Mouse (Mus musculus) liver, adult 10 weeks (tissue): ENCODE results near the gene Exosc6. TPM values are rescaled to one million over a fixed set of nuclear protein-coding genes. Genes with fewer than 3 reads are reported as not detected.

ENCODE experiments used
- polyA plus RNA-seq: library from polyadenylated mRNA; stranded (reverse); fragments of 350-450 nt; fragmentation: Illumina TruSeq; extraction: RNeasy Lipid Tissue Mini Kit (QIAGEN cat#74804); gene quantifications from one replicate; pipeline ENCODE4 v1.2.3, GENCODE M21; 2014; ENCODE audit warnings: low read depth, low replicate concordance

Gene Exosc6
- 0.85 TPM for polyA plus RNA-seq

DNA sequence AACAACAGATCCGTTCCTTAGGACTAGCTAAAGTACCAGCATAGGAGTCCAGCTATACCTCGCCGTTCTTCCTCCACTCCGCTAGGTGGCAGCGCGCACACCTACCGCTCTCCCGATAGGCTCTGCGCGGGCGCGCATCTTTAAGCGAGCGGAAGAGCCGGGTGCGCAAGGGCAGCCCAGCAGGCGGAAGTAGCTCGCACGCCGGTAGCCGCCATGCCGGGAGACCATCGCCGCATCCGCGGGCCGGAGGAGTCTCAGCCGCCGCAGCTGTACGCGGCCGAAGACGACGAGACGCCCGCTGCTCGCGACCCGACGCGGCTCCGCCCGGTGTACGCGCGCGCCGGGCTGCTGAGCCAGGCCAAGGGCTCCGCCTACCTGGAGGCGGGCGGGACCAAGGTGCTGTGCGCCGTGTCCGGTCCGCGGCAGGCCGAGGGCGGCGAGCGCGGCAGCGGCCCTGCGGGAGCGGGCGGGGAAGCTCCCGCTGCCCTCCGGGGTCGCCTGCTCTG, at the start of gene Exosc6:
Gene Exosc6 (plus strand): TSS at position 182 of the 506 bp plus-strand sequence.

DNA sequence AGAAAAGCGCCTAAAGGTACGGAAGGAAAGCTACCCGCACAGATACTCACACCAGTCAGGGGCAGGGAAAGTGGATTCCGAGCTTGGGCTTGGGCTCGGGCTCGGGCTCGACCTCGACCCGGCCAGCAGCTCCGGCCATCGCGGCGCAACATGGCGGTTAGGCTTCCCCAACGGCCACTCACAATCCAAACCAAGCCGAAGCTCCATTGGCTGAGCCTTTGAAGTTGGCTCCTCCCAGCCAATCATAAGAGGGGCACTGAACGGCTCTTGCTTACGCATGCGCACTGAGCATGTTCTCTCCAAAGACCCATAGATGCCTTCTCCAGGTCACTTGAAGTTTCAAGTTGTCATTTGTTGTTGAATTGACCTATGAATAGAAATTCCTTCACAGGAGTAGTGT, 24.6 kb upstream of the Exosc6 start, which contains the start of gene Ddx19b:
Gene Ddx19b (minus strand): TSS at position 180 of the 400 bp plus-strand sequence.

DNA sequence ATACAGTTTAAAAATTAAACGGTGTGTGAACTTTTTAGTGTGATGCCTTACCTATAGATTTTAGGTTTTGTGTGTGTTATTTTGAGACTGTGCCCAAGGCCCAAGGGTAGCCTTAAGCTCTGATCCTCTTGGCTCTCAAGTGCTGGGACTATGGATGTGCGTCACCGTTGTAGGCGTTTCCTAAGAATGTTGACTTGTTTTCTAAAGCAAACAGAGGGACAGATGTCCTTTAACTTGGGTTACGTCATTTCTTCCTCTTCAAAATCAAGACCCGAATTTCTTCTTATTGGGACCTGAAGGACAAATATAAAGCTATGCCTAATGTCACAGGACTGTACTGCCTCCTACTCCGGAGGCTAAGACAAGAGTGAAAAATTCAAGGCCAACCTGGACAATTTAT, 23.2 kb upstream of the Exosc6 start, which contains the start of gene Aars:
Gene Aars (plus strand): TSS at position 229 of the 400 bp plus-strand sequence.

DNA sequence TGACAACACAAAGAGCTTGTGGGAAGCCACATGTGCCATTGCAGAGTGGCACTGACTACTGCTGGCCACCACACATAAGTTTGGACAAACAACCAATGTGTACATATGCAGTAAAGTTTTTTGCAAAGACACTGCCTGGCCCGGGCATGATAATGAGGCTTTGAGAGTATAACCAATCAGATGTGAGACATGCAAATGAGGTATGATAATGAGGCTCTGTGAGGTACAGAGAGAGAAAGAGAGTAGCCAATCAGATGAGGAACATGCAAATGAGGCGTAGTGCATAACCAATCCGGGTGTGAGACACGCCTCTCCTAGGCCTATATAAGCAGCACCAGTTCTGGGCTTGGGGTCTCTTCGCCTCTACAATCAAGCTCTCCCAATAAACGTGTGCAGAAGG, 36.2 kb downstream of the Exosc6 start, which contains the start of gene Clec18a:
Gene Clec18a (minus strand): TSS at position 101 of the 400 bp plus-strand sequence.

DNA sequence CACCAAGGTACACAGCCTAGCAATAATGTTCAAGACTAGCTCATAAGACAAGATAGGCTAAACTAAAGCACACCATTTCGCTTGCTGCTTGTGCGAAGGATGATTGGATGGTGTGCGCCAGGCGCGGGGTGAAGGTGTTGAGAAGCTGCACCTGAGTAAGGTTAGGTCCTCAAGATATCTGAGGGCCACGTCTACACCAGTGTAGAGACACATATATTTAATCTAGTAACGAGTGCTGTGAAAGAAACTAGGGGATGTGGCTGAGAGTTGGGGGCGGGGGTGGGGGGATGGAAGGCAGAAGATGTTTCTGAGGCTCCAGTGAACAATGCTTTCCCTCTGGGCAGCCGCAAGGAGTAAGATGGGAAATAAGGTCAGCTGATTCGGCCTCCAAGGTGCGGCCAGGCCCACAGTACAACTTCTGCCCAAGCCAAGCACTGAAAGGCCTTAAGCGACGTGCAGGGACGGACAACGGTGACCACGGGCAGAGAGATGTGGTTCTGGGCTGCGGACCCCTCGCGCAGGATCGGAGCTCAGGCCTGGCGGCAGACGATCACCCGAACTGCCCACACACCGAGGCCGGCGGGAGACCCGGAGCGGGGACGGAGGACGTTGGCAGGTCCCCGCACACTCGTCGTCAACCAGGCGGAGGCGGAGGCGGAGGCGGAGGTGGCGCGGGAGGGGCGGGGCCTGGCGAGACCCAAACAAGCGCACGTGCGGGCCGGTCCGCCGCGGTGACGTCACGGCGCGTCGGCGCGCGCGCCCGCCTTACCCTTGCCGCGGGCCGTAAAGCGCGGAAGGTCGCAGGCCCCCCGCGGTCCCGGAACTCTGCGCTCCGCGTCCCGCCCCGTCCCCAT, 38.0 kb downstream of the Exosc6 start, which contains the start of gene Pdpr:
Gene Pdpr (plus strand): TSS at position 766 of the 854 bp plus-strand sequence.

Other genes starting within 250 kb of the Exosc6 start
- 11.6 TPM for gene Cog4, start 209.7 kb upstream of the Exosc6 start, polyA plus RNA-seq
- 11.0 TPM for gene Sf3b3, start 209.6 kb upstream of the Exosc6 start, polyA plus RNA-seq
- gene Fuk, start 153.9 kb upstream of the Exosc6 start, polyA plus RNA-seq = 0.64 TPM
- gene St3gal2, start 136.4 kb upstream of the Exosc6 start, polyA plus RNA-seq = 0.34 TPM
- gene Ddx19a, start 58.5 kb upstream of the Exosc6 start, polyA plus RNA-seq = 12.4 TPM
- 9.0 TPM for gene Ddx19b, start 24.6 kb upstream of the Exosc6 start, polyA plus RNA-seq
- gene Aars, start 23.2 kb upstream of the Exosc6 start, polyA plus RNA-seq = 20.7 TPM
- not detected for gene Clec18a, start 36.1 kb downstream of the Exosc6 start, polyA plus RNA-seq
- gene Pdpr, start 38.3 kb downstream of the Exosc6 start, polyA plus RNA-seq = 9.8 TPM
- gene Glg1, start 202.9 kb downstream of the Exosc6 start, polyA plus RNA-seq = 8.6 TPM
- 16.4 TPM for gene Rfwd3, start 243.9 kb downstream of the Exosc6 start, polyA plus RNA-seq